Mouse (Mus musculus) spleen, adult 2 months (tissue): ENCODE measurements at regions not wholly inside any gene's neighbourhood (a gene's known extent, or its start where the extent isn't known, plus 50 kb on each side); places are given as distances from the start of the nearest gene placed in this dataset.

Experiments
- CTCF ChIP-seq: fragments of 200-500 bp; IDR thresholded peaks from 2 replicates; pipeline ENCODE4 v1.5.1; 2011; ENCODE audit warnings: mild to moderate bottlenecking, inconsistent platforms; ENCODE audit not compliant: insufficient read depth, insufficient read length, insufficient replicate concordance; ENCODE audit errors: extremely low read depth
- POLR2A ChIP-seq: fragments of 200-500 bp; IDR thresholded peaks from 2 replicates; pipeline ENCODE4 v1.6.1; 2011; ENCODE audit warnings: low read depth, low read length, inconsistent platforms

GRCm38 (mm10) chr2:84068617-84069016, 78.3 kb downstream of the Gm13691 start:
- TF ChIP-seq CTCF (no peak), POLR2A (no peak)
